Mouse (Mus musculus) heart, embryonic 15.5 days (tissue): ENCODE data around the gene Kiss1. TPM values are rescaled to one million over a fixed set of nuclear protein-coding genes. Genes with fewer than 3 reads are reported as not detected.

ENCODE experiments used
- ATAC-seq: fragments of 200-750 bp; cut with Nextera tagmentation; replicated peaks from 2 replicates; pipeline ENCODE4 v1.8.0; 2017; ENCODE audit warnings: low read depth, moderate TSS enrichment; ENCODE audit not compliant: insufficient number of reproducible peaks, insufficient read depth, low FRiP score
- H3K27ac ChIP-seq: fragments of 300-500 bp; sonication (generic); 2 replicates; pipeline ENCODE4 v1.5.1; 2015; ENCODE audit warnings: mild to moderate bottlenecking, inconsistent platforms
- H3K27me3 ChIP-seq: fragments of 300-500 bp; sonication (generic); 2 replicates; pipeline ENCODE4 v1.6.1; 2015; ENCODE audit warnings: inconsistent platforms
- H3K36me3 ChIP-seq: fragments of 300-500 bp; sonication (generic); 2 replicates; pipeline ENCODE4 v1.6.1; 2015; ENCODE audit warnings: mild to moderate bottlenecking, inconsistent platforms
- H3K4me1 ChIP-seq: fragments of 300-500 bp; sonication (generic); replicated peaks from 2 replicates; pipeline ENCODE4 v1.6.1; 2015; ENCODE audit warnings: inconsistent platforms
- H3K4me2 ChIP-seq: fragments of 300-500 bp; sonication (generic); 2 replicates; pipeline ENCODE4 v1.6.1; 2015; ENCODE audit warnings: inconsistent platforms, mild to moderate bottlenecking, moderate library complexity
- H3K4me3 ChIP-seq: fragments of 300-500 bp; sonication (generic); 2 replicates; pipeline ENCODE4 v1.5.1; 2015; ENCODE audit warnings: mild to moderate bottlenecking, inconsistent platforms
- H3K9ac ChIP-seq: fragments of 300-500 bp; sonication (generic); 2 replicates; pipeline ENCODE4 v1.6.1; 2015; ENCODE audit warnings: mild to moderate bottlenecking, inconsistent platforms
- H3K9me3 ChIP-seq: fragments of 300-500 bp; sonication (generic); replicated peaks from 2 replicates; pipeline ENCODE4 v1.6.1; 2016; ENCODE audit warnings: inconsistent platforms
- WGBS: fragments of 180-500 bp; shearing (Covaris S2); methylation state at CpG from one replicate; pipeline ENCODE4 v1.1.7; 2015; ENCODE audit warnings: mixed read lengths; 5-methylcytosine and 5-hydroxymethylcytosine counted together
- polyA plus RNA-seq: library from polyadenylated mRNA; unstranded; fragments of >200 nt; fragmentation: Nextera tagmentation; extraction: Ambion mirVana; gene quantifications from 2 replicates; pipeline ENCODE4 v1.2.1, GENCODE M21; 2015

Gene Kiss1
- 0.62 TPM in 1 of 2 replicates, not detected in the other for polyA plus RNA-seq

- Histone ChIP-seq H3K9ac (no peak within 1 kb of the TSS), H3K9me3 (0 out of 2 replicates have a peak, but pooled peaks cover 3% of the 10 kb centered on the region), H3K4me2 (no peak within 1 kb of the TSS), H3K4me1 (no peaks in the 10 kb centered on the region), H3K27ac (no peak within 1 kb of the TSS), H3K4me3 (no peak within 1 kb of the TSS), H3K27me3 (0 out of 2 replicates have a peak, but pooled peaks cover 3% of the 10 kb centered on the region), H3K36me3 (no peaks in the 10 kb centered on the region)
- ATAC-seq, result no peak
- WGBS, result 79% methylated on average over 13 of the region's 13 CpGs
Measured at GRCm38 (mm10) chr1:133321267-133321925, at the start of gene Kiss1. TSS of gene Kiss1 (plus strand) at chr1:133321875.

- 89% methylated on average over 19 of the region's 19 CpGs for WGBS
- Histone ChIP-seq H3K9me3 (no peaks in the 10 kb centered on the region), H3K4me2 (no peak overlapping the region), H3K36me3 (peaks cover 23% of the 10 kb centered on the region; the same call in 1 of the 2 replicates), H3K27me3 (no peaks in the 10 kb centered on the region), H3K4me1 (peaks cover 16% of the 10 kb centered on the region), H3K27ac (no peak overlapping the region), H3K9ac (no peak overlapping the region), H3K4me3 (no peak overlapping the region)
- no peak for ATAC-seq
Measured at GRCm38 (mm10) chr1:133274163-133274562, 47.5 kb upstream of the Kiss1 start.

- WGBS, result 46% methylated on average over 5 of the region's 5 CpGs
- Histone ChIP-seq H3K27me3 (no peaks in the 10 kb centered on the region), H3K4me3 (no peak overlapping the region), H3K4me2 (no peak overlapping the region), H3K36me3 (peaks cover 12% of the 10 kb centered on the region; the same call in 1 of the 2 replicates), H3K4me1 (peaks cover 1% of the 10 kb centered on the region; the same call in 1 of the 2 replicates), H3K9ac (no peak overlapping the region), H3K27ac (no peak overlapping the region), H3K9me3 (no peaks in the 10 kb centered on the region)
- ATAC-seq, result no peak
Measured at GRCm38 (mm10) chr1:133276983-133277382, 44.7 kb upstream of the Kiss1 start.

- no peak for ATAC-seq
- no peaks in the 10 kb centered on the region for H3K27me3 ChIP-seq
- 75% methylated on average over 6 of the region's 6 CpGs for WGBS
- no peak overlapping the region for H3K9ac ChIP-seq
- H3K27ac ChIP-seq, result no peak overlapping the region
- H3K36me3 ChIP-seq, result peaks cover 12% of the 10 kb centered on the region; the same call in 1 of the 2 replicates
- no peaks in the 10 kb centered on the region for H3K9me3 ChIP-seq
- peaks cover 14% of the 10 kb centered on the region for H3K4me1 ChIP-seq
- H3K4me2 ChIP-seq, result no peak overlapping the region
- H3K4me3 ChIP-seq, result no peak overlapping the region
Measured at GRCm38 (mm10) chr1:133278539-133278938, 43.1 kb upstream of the Kiss1 start.

GRCm38 (mm10) chr1:133278946-133279631 is 42.6 kb upstream of the Kiss1 start:
- peaks cover 20% of the 10 kb centered on the region for H3K4me1 ChIP-seq
- no peaks in the 10 kb centered on the region for H3K27me3 ChIP-seq
- no peak overlapping the region for H3K4me2 ChIP-seq
- H3K9ac ChIP-seq, result no peak overlapping the region
- 72% methylated on average over 15 of the region's 15 CpGs for WGBS
- peaks cover 8% of the 10 kb centered on the region; the same call in 1 of the 2 replicates for H3K36me3 ChIP-seq
- no peak overlapping the region for H3K27ac ChIP-seq
- H3K4me3 ChIP-seq, result no peak overlapping the region
- ATAC-seq, result no peak
- no peaks in the 10 kb centered on the region for H3K9me3 ChIP-seq

- Histone ChIP-seq H3K36me3 (peaks cover 2% of the 10 kb centered on the region; the same call in 1 of the 2 replicates), H3K9ac (no peak overlapping the region), H3K27me3 (no peaks in the 10 kb centered on the region), H3K4me3 (no peak overlapping the region), H3K9me3 (no peaks in the 10 kb centered on the region), H3K4me2 (no peak overlapping the region), H3K4me1 (peaks cover 20% of the 10 kb centered on the region), H3K27ac (no peak overlapping the region)
- WGBS, result 56% methylated on average over 11 of the region's 11 CpGs
- ATAC-seq, result no peak
Measured at GRCm38 (mm10) chr1:133279632-133280093, 42.0 kb upstream of the Kiss1 start.

- Histone ChIP-seq H3K9me3 (no peaks in the 10 kb centered on the region), H3K36me3 (no peaks in the 10 kb centered on the region; the same call in 1 of the 2 replicates), H3K4me3 (no peak overlapping the region), H3K27me3 (no peaks in the 10 kb centered on the region), H3K9ac (no peak overlapping the region), H3K27ac (no peak overlapping the region), H3K4me2 (no peak overlapping the region), H3K4me1 (peaks cover 20% of the 10 kb centered on the region)
- ATAC-seq, result no peak
- WGBS, result 91% methylated on average over 2 of the region's 2 CpGs
Measured at GRCm38 (mm10) chr1:133280537-133280936, 41.1 kb upstream of the Kiss1 start.

- Histone ChIP-seq H3K27ac (no peak overlapping the region), H3K9me3 (no peaks in the 10 kb centered on the region), H3K36me3 (no peaks in the 10 kb centered on the region; the same call in none of the 2 replicates), H3K4me3 (no peak overlapping the region), H3K9ac (no peak overlapping the region), H3K4me2 (no peak overlapping the region), H3K27me3 (no peaks in the 10 kb centered on the region), H3K4me1 (peaks cover 20% of the 10 kb centered on the region)
- WGBS, result 79% methylated on average over 7 of the region's 7 CpGs
- no peak for ATAC-seq
Measured at GRCm38 (mm10) chr1:133285907-133286306, 35.8 kb upstream of the Kiss1 start.

- WGBS, result 79% methylated on average over 4 of the region's 4 CpGs
- no peaks in the 10 kb centered on the region; the same call in none of the 2 replicates for H3K36me3 ChIP-seq
- H3K9me3 ChIP-seq, result no peaks in the 10 kb centered on the region
- no peak overlapping the region for H3K9ac ChIP-seq
- no peak for ATAC-seq
- no peak overlapping the region for H3K4me2 ChIP-seq
- no peak overlapping the region for H3K27ac ChIP-seq
- H3K4me3 ChIP-seq, result no peak overlapping the region
- H3K27me3 ChIP-seq, result no peaks in the 10 kb centered on the region
- peaks cover 18% of the 10 kb centered on the region for H3K4me1 ChIP-seq
Measured at GRCm38 (mm10) chr1:133287051-133287450, 34.6 kb upstream of the Kiss1 start.

- H3K4me3 ChIP-seq, result no peak overlapping the region
- H3K9ac ChIP-seq, result no peak overlapping the region
- peaks cover 10% of the 10 kb centered on the region for H3K4me1 ChIP-seq
- no peak overlapping the region for H3K4me2 ChIP-seq
- H3K27me3 ChIP-seq, result no peaks in the 10 kb centered on the region
- no peak overlapping the region for H3K27ac ChIP-seq
- WGBS, result 88% methylated on average over 12 of the region's 12 CpGs
- peaks cover 4% of the 10 kb centered on the region for H3K36me3 ChIP-seq
- no peaks in the 10 kb centered on the region for H3K9me3 ChIP-seq
- no peak for ATAC-seq
Measured at GRCm38 (mm10) chr1:133287880-133288279, 33.8 kb upstream of the Kiss1 start.

GRCm38 (mm10) chr1:133291888-133292287 is 29.8 kb upstream of the Kiss1 start:
- Histone ChIP-seq H3K9ac (no peak overlapping the region), H3K4me3 (no peak overlapping the region), H3K36me3 (peaks cover 7% of the 10 kb centered on the region; the same call in 1 of the 2 replicates), H3K27ac (no peak overlapping the region), H3K4me1 (peaks cover 26% of the 10 kb centered on the region), H3K4me2 (no peak overlapping the region), H3K27me3 (no peaks in the 10 kb centered on the region), H3K9me3 (no peaks in the 10 kb centered on the region)
- no peak for ATAC-seq
- WGBS, result 87% methylated on average over 6 of the region's 6 CpGs
